Mouse (Mus musculus) small intestine, adult 2 months (tissue): ENCODE results near the gene Lif.

ENCODE experiments used
- CTCF ChIP-seq: fragments of 200-500 bp; IDR thresholded peaks from 2 replicates; pipeline ENCODE4 v1.5.1; 2012; ENCODE audit warnings: low read depth, mild to moderate bottlenecking, control low read depth, inconsistent platforms, low read length, moderate library complexity, mixed read lengths; ENCODE audit not compliant: insufficient replicate concordance, insufficient read length; ENCODE audit errors: extremely low read depth
- POLR2A ChIP-seq: fragments of 200-500 bp; IDR thresholded peaks from 2 replicates; pipeline ENCODE4 v1.6.1; 2012; ENCODE audit warnings: low read depth, mild to moderate bottlenecking, control low read depth, inconsistent platforms, low read length, moderate library complexity

- TF ChIP-seq CTCF: peak; percentile 5; the same call in 1 of the 2 replicates
- no peak for TF ChIP-seq POLR2A
Observed at GRCm38 (mm10) chr11:4217914-4218629, 39.3 kb upstream of the Lif start, which contains the start of gene Castor1.
